Mouse (Mus musculus): ENCODE results near the gene Ankrd33b.

DNA sequence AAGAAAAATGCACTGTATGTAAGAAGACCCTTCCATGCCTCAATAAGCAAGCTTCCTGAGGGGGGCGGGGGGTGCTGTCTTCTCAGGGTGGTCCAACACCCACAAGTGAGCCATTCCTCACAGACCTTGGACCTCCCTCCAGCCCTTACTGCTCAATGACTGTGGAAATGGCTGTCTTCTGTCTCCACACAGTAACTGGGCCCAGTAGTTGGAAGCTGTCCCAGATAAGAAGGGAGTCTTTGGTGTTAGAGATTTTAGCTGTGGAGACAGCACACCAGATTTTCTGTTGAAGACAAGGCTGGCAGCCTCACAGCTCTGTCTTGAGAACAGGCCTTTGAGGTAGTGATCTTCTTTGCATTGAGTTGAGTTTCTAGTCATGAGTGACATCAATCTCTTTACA is 110.2 kb downstream of the Ankrd33b start:
- TF ChIP-seq CTCF (IDR thresholded peaks at IDR 0.05; ENCODE audit: low read depth), result no peak
- TF ChIP-seq EP300 (IDR thresholded peaks at IDR 0.05; ENCODE audit: low read depth), result no peak

All from heart, postnatal 0 days (tissue).